Mouse (Mus musculus) embryonic facial prominence, embryonic 14.5 days (tissue): ENCODE data around the gene Crtc1. TPM values are rescaled to one million over a fixed set of nuclear protein-coding genes. Genes with fewer than 3 reads are reported as not detected.
A peak's percentile ranks its signal among the peaks of the same experiment; 100 is the strongest.

Source experiments
- ATAC-seq: fragments of 200-750 bp; cut with Nextera tagmentation; 2 replicates; pipeline ENCODE4 v1.8.0; 2017; ENCODE audit warnings: low read depth, moderate number of reproducible peaks, moderate TSS enrichment
- DNase-seq: peaks from one replicate; pipeline ENCODE4 v3.0.0-alpha.2; 2015; ENCODE audit warnings: low spot score
- H3K27ac ChIP-seq: fragments of 300-500 bp; sonication (generic); replicated peaks from 2 replicates; pipeline ENCODE4 v1.5.1; 2014; ENCODE audit warnings: low read depth, mild to moderate bottlenecking, low read length, moderate library complexity
- H3K27me3 ChIP-seq: fragments of 300-500 bp; sonication (generic); replicated peaks from 2 replicates; pipeline ENCODE4 v1.6.1; 2014; ENCODE audit warnings: low read length; ENCODE audit not compliant: control insufficient read depth, insufficient read depth
- H3K36me3 ChIP-seq: fragments of 300-500 bp; sonication (generic); 2 replicates; pipeline ENCODE4 v1.6.1; 2014; ENCODE audit warnings: low read length, mixed read lengths; ENCODE audit not compliant: control insufficient read depth, insufficient read depth
- H3K4me1 ChIP-seq: fragments of 300-500 bp; sonication (generic); 2 replicates; pipeline ENCODE4 v1.6.1; 2014; ENCODE audit warnings: antibody characterized with exemption, low read length; ENCODE audit not compliant: control insufficient read depth, insufficient read depth
- H3K4me2 ChIP-seq: fragments of 300-500 bp; sonication (generic); 2 replicates; pipeline ENCODE4 v1.6.1; 2014; ENCODE audit warnings: low read depth, mild to moderate bottlenecking, low read length, moderate library complexity, mixed read lengths
- H3K4me3 ChIP-seq: fragments of 300-500 bp; sonication (generic); 2 replicates; pipeline ENCODE4 v1.5.1; 2014; ENCODE audit warnings: low read depth, mild to moderate bottlenecking, low read length
- H3K9ac ChIP-seq: fragments of 300-500 bp; sonication (generic); 2 replicates; pipeline ENCODE4 v1.6.1; 2014; ENCODE audit warnings: low read depth, mild to moderate bottlenecking, low read length, moderate library complexity, mixed read lengths
- H3K9me3 ChIP-seq: fragments of 300-500 bp; sonication (generic); 2 replicates; pipeline ENCODE4 v1.6.1; 2016; ENCODE audit warnings: low read length; ENCODE audit not compliant: control insufficient read depth
- WGBS: fragments of 180-500 bp; shearing (Covaris S2); extraction: QIAGEN DNeasy Blood & Tissue Kit; methylation state at CpG from one replicate; pipeline ENCODE4 v1.1.7; 2014; 5-methylcytosine and 5-hydroxymethylcytosine counted together
- polyA plus RNA-seq: library from polyadenylated mRNA; unstranded; fragments of >200 nt; fragmentation: Nextera tagmentation; extraction: Ambion mirVana; gene quantifications from 2 replicates; pipeline ENCODE4 v1.2.1, GENCODE M21; 2014

The Crtc1 gene
- polyA plus RNA-seq, 1 experiment from 2014 or later, result 19.3 TPM

DNA sequence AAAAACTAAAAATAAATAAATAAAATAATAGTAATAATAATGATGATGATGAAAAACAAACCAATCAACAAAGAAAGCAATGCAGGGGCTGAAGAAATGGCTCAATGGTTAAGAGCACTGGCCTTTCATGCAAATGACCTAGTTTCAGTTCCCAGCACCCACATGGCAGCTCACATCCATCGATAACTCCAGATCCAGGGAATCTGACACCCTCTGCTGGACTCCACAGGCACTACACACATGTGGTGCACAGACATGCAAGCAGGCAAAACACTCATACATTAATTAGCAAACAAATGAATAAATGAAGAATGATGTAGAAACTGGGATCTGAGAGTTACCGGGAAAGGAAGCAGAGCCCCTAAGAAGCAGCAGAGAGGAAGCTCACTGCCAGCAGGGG, 20.3 kb upstream of the Crtc1 start:
- no peak overlapping the region for H3K4me2 ChIP-seq
- peaks cover 7% of the 10 kb centered on the region for H3K36me3 ChIP-seq
- no peak for ATAC-seq
- DNase-seq, result no peak
- 92% methylated on average over 2 of the region's 2 CpGs for WGBS
- no peak overlapping the region for H3K9ac ChIP-seq
- H3K4me1 ChIP-seq, result no peaks in the 10 kb centered on the region
- no peaks in the 10 kb centered on the region for H3K9me3 ChIP-seq
- no peaks in the 10 kb centered on the region for H3K27me3 ChIP-seq
- H3K27ac ChIP-seq, result no peak overlapping the region
- no peak overlapping the region for H3K4me3 ChIP-seq

DNA sequence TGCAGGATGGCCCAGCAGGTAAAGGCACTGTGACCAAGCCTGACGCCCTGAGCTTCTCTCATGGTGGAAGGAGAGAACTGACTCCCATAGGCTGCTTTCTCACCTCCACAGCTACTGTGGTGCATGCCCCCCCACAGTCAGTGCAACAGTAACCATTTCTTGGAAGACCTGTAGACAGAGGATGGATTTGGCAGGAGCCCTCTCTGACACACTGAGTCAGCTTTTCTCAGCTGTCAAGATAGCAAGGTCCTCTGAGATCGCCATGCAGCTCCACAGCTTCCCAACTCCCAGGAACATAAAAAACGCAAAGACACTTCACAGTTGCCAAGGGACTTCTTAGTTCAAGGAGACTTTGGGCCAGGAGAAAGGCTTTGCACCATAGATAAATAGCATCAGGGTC, 19.1 kb upstream of the Crtc1 start:
- Histone ChIP-seq H3K27ac (no peak overlapping the region), H3K27me3 (no peaks in the 10 kb centered on the region), H3K4me2 (no peak overlapping the region), H3K4me3 (no peak overlapping the region), H3K9me3 (no peaks in the 10 kb centered on the region), H3K9ac (no peak overlapping the region), H3K4me1 (no peaks in the 10 kb centered on the region), H3K36me3 (peaks cover 7% of the 10 kb centered on the region)
- ATAC-seq (no peak), DNase-seq (no peak)
- WGBS, result 93% methylated on average over 3 of the region's 3 CpGs

DNA sequence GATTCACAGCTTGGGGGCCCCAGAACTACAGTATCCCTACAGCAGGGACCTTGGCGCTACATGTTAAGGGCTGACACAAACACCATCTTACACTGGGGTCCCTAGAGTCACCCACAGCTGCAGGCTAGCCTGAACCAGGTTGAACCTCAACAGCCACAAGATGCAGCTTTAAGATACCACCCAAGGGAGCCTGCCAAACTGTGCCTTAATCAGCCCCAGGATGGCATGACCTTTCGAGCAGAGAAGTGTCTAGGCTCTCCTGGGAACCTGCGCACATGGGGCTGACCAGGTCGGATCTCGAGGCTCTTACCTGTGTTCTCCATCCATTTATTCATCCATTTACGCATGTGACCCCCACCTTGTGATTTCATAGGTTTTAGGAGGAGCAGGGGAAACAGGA, 18.5 kb upstream of the Crtc1 start:
- Histone ChIP-seq H3K4me1 (no peaks in the 10 kb centered on the region), H3K36me3 (peaks cover 7% of the 10 kb centered on the region), H3K4me3 (no peak overlapping the region), H3K27ac (no peak overlapping the region), H3K27me3 (no peaks in the 10 kb centered on the region), H3K9ac (no peak overlapping the region), H3K9me3 (no peaks in the 10 kb centered on the region), H3K4me2 (no peak overlapping the region)
- DNase-seq (no peak), ATAC-seq (no peak)
- 87% methylated on average over 6 of the region's 6 CpGs for WGBS

DNA sequence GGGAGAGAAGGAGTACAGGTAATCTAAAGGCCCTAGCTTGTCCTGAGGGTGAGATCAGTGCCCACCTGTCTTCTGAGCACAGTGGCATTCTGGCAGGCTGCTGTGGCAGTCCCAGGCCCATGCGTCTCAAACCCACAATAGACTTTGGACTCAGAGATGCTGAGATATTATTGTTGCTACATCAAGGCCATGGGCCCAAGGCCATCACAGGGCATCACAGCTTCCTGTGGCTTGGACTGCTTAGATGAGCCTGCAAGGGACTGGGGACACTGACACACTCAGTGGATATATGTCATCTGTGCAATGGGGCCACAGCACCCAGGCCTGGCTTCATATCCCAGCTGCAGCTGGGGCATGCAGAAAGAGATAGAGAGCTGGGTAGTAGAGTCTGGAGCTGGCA, 17.6 kb upstream of the Crtc1 start:
- no peaks in the 10 kb centered on the region for H3K9me3 ChIP-seq
- 83% methylated on average over 1 of the region's 1 CpGs for WGBS
- no peak for ATAC-seq

GRCm38 (mm10) chr8:70453852-70454251, 14.5 kb upstream of the Crtc1 start:
- Histone ChIP-seq H3K27me3 (no peaks in the 10 kb centered on the region), H3K27ac (no peak overlapping the region), H3K4me1 (peaks cover 14% of the 10 kb centered on the region), H3K9ac (no peak overlapping the region), H3K4me2 (no peak overlapping the region), H3K36me3 (peaks cover 28% of the 10 kb centered on the region), H3K4me3 (no peak overlapping the region), H3K9me3 (no peaks in the 10 kb centered on the region)
- DNase-seq (no peak), ATAC-seq (no peak)
- 80% methylated on average over 5 of the region's 5 CpGs for WGBS

More for the DNA sequence above, 17.6 kb upstream of the Crtc1 start:
- DNase-seq, result no peak
- Histone ChIP-seq H3K4me2 (no peak overlapping the region), H3K4me3 (no peak overlapping the region), H3K9ac (no peak overlapping the region), H3K36me3 (peaks cover 14% of the 10 kb centered on the region), H3K4me1 (no peaks in the 10 kb centered on the region), H3K27me3 (no peaks in the 10 kb centered on the region), H3K27ac (no peak overlapping the region)

- DNase-seq (no peak), ATAC-seq (no peak)
- Histone ChIP-seq H3K27me3 (no peaks in the 10 kb centered on the region), H3K4me3 (no peak overlapping the region), H3K9me3 (no peaks in the 10 kb centered on the region), H3K4me2 (no peak overlapping the region), H3K27ac (no peak overlapping the region), H3K9ac (no peak overlapping the region), H3K36me3 (peaks cover 28% of the 10 kb centered on the region), H3K4me1 (peaks cover 29% of the 10 kb centered on the region)
- WGBS, result 70% methylated on average over 49 of the region's 52 CpGs
These were observed 13.0 kb upstream of the Crtc1 start for GRCm38 (mm10) chr8:70452196-70452966.

DNA sequence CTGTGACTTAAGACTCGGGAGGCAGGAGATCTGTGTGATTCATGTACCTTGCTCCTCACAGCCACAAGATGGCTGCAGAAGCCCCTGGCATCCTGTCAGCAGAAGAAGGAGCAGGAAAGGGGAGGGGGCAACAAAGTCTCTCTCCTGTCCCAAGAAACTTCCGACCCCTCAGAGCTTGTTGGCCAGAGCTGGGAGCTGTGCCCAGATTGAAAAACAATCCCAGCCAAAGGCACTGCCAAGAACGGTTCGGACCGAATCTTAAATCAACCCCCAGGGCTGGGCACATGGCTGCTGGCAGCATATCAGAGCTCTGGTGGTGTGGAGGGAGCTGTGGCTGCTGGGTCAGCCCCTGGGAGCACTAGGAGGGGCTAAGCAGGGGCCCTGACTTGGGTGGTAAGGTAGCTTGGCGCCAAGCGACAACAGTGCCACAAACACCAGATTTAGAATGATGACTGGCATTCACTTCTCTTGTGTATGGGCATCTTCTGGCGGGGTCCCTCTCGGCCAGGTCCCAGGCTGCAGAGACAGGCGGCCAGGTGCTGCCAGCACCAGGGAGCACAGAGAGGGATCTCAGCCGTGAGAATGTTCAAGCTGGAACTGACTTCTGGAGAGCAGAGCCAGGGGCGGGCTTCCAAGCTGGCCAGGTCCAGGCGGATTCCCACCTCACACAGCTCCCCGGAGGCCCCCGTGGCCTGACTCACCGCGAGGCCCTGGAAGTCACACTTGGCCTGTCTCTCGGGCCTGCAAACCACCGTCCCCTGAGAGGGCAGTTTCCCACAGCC, 8.5 kb upstream of the Crtc1 start:
- 53% methylated on average over 19 of the region's 19 CpGs for WGBS
- Histone ChIP-seq H3K9ac (no peak overlapping the region; the same call in 1 of the 2 replicates), H3K4me3 (no peak overlapping the region), H3K9me3 (no peaks in the 10 kb centered on the region), H3K4me1 (peaks cover 30% of the 10 kb centered on the region), H3K27me3 (no peaks in the 10 kb centered on the region), H3K27ac (peak overlapping the region; percentile 70), H3K4me2 (no peak overlapping the region), H3K36me3 (peaks cover 28% of the 10 kb centered on the region)
- ATAC-seq (peak; percentile 64), DNase-seq (peak; percentile 85)

DNA sequence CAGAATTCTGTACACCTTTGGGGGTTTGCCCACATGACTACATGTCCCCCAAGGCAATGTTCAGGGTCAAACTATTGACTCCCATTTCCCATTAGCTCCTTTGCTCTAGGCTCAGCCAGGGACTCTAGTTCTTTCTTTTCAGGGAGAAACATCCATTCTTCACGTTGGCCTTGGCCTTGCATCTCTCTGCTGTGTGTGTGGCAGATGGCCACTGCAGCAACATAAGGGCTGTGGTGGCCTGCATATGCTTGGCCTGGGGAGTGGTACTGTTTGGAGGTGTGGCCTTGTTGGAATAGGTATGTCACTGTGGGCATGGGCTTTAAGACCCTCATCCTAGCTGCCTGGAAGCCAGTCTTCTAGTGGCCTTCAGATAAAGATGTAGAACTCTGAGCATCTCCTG, 6.6 kb upstream of the Crtc1 start:
- Histone ChIP-seq H3K4me3 (no peak overlapping the region), H3K4me2 (no peak overlapping the region), H3K4me1 (peaks cover 30% of the 10 kb centered on the region), H3K27me3 (no peaks in the 10 kb centered on the region), H3K9ac (no peak overlapping the region), H3K36me3 (peaks cover 11% of the 10 kb centered on the region), H3K27ac (no peak overlapping the region), H3K9me3 (no peaks in the 10 kb centered on the region)
- WGBS, result 63% methylated on average over 1 of the region's 1 CpGs
- ATAC-seq, result no peak
- no peak for DNase-seq
